Mouse (Mus musculus) forebrain, embryonic 11.5 days (tissue): ENCODE measurements around the gene Phf2. TPM values are rescaled to one million over a fixed set of nuclear protein-coding genes. Genes with fewer than 3 reads are reported as not detected.

ENCODE experiments used
- ATAC-seq: fragments of 200-750 bp; cut with Nextera tagmentation; replicated peaks from 2 replicates; pipeline ENCODE4 v1.8.0; 2017; ENCODE audit warnings: moderate TSS enrichment; ENCODE audit not compliant: low FRiP score
- DNase-seq: peaks from one replicate; pipeline ENCODE4 v3.0.0-alpha.2; 2017; ENCODE audit warnings: low spot score
- H3K27ac ChIP-seq: fragments of 300-500 bp; sonication (generic); 2 replicates; pipeline ENCODE4 v1.5.1; 2014; ENCODE audit warnings: low read depth, low read length
- H3K27me3 ChIP-seq: fragments of 300-500 bp; sonication (generic); 2 replicates; pipeline ENCODE4 v1.6.1; 2014; ENCODE audit warnings: mild to moderate bottlenecking, low read length, mixed read lengths; ENCODE audit not compliant: control insufficient read depth, insufficient read depth
- H3K36me3 ChIP-seq: fragments of 300-500 bp; sonication (generic); 2 replicates; pipeline ENCODE4 v1.6.1; 2014; ENCODE audit warnings: mild to moderate bottlenecking, low read length, moderate library complexity, mixed read lengths; ENCODE audit not compliant: control insufficient read depth, insufficient read depth
- H3K4me1 ChIP-seq: fragments of 300-500 bp; sonication (generic); replicated peaks from 2 replicates; pipeline ENCODE4 v1.6.1; 2014; ENCODE audit warnings: low read length, mixed read lengths; ENCODE audit not compliant: control insufficient read depth, insufficient read depth
- H3K4me2 ChIP-seq: fragments of 300-500 bp; sonication (generic); 2 replicates; pipeline ENCODE4 v1.6.1; 2014; ENCODE audit warnings: low read depth, mild to moderate bottlenecking, low read length, moderate library complexity, mixed read lengths; ENCODE audit not compliant: severe bottlenecking
- H3K4me3 ChIP-seq: fragments of 300-500 bp; sonication (generic); 2 replicates; pipeline ENCODE4 v1.5.1; 2014; ENCODE audit warnings: low read depth, low read length
- H3K9ac ChIP-seq: fragments of 300-500 bp; sonication (generic); 2 replicates; pipeline ENCODE4 v1.6.1; 2014; ENCODE audit warnings: low read length
- H3K9me3 ChIP-seq: fragments of 300-500 bp; sonication (generic); 2 replicates; pipeline ENCODE4 v1.6.1; 2016; ENCODE audit warnings: low read length, mixed read lengths; ENCODE audit not compliant: control insufficient read depth
- WGBS: fragments of 180-500 bp; shearing (Covaris S2); extraction: QIAGEN DNeasy Blood & Tissue Kit; methylation state at CpG from one replicate; pipeline ENCODE4 v1.1.7; 2014; 5-methylcytosine and 5-hydroxymethylcytosine counted together
- polyA plus RNA-seq: library from polyadenylated mRNA; unstranded; fragments of >200 nt; fragmentation: Nextera tagmentation; extraction: Ambion mirVana; gene quantifications from 2 replicates; pipeline ENCODE4 v1.2.1, GENCODE M21; 2014

The Phf2 gene
- polyA plus RNA-seq, 1 experiment from 2014 or later = 14.3 TPM

- H3K4me3 ChIP-seq = no peak overlapping the region
- H3K36me3 ChIP-seq = no peaks in the 10 kb centered on the region
- no peak overlapping the region for H3K27ac ChIP-seq
- H3K27me3 ChIP-seq = no peaks in the 10 kb centered on the region
- no peak for DNase-seq
- ATAC-seq = no peak
- no peak overlapping the region for H3K9ac ChIP-seq
- H3K4me1 ChIP-seq = no peaks in the 10 kb centered on the region; the same call in 1 of the 2 replicates
- WGBS = 89% methylated on average over 8 of the region's 8 CpGs
- H3K4me2 ChIP-seq = no peak overlapping the region
- H3K9me3 ChIP-seq = no peaks in the 10 kb centered on the region
Measured at GRCm38 (mm10) chr13:48760855-48761436, 110.0 kb downstream of the Phf2 start.

- H3K36me3 ChIP-seq = no peaks in the 10 kb centered on the region
- H3K4me1 ChIP-seq = no peaks in the 10 kb centered on the region
- no peaks in the 10 kb centered on the region for H3K27me3 ChIP-seq
- no peak overlapping the region for H3K4me2 ChIP-seq
- WGBS = 77% methylated on average over 15 of the region's 15 CpGs
- H3K4me3 ChIP-seq = no peak overlapping the region
- ATAC-seq (no peak), DNase-seq (no peak)
- H3K27ac ChIP-seq = no peak overlapping the region
- H3K9ac ChIP-seq = no peak overlapping the region
- H3K9me3 ChIP-seq = no peaks in the 10 kb centered on the region
Measured at GRCm38 (mm10) chr13:48756769-48757168, 114.2 kb downstream of the Phf2 start.

Other genes starting within 250 kb of the Phf2 start
- gene Ptpdc1, start 245.5 kb downstream of the Phf2 start, polyA plus RNA-seq = 16.1 and 18.0 TPM in 2 replicates
- gene Barx1, start 208.1 kb downstream of the Phf2 start, polyA plus RNA-seq = 1.0 and 1.4 TPM in 2 replicates
- gene Fam120a, start 96.9 kb upstream of the Phf2 start, polyA plus RNA-seq = 20.4 and 22.5 TPM in 2 replicates